Mouse (Mus musculus) frontal cortex, postnatal 25 days (tissue): ENCODE results near the gene Neb.

Source experiments
- DNase-seq, 2 experiments: peaks; one replicate each; pipeline ENCODE4 v3.0.0; 2022; ENCODE audit warnings: low spot score in 2 of 2

The Neb gene

DNA sequence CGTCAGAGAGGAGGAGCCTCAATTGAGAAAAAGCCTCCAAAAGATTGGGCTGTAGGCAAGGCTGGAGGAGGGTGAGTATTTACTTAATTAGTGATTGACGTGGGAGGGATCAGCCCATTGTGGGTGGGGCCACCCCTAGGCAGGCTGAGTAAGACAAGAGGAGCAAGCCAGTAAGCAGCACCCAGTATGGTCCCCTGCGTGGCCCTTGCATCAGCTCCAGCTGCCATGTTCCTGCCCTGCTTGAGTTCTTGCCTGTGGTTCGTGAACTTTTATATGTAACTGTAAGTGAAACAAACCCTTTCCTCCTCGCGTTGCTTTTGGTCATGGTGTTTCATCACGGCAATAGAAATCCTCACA, at the start of gene Neb:
TSS of gene Neb (minus strand) at position 27 of the 357 bp plus-strand sequence.
- no peak for DNase-seq

DNA sequence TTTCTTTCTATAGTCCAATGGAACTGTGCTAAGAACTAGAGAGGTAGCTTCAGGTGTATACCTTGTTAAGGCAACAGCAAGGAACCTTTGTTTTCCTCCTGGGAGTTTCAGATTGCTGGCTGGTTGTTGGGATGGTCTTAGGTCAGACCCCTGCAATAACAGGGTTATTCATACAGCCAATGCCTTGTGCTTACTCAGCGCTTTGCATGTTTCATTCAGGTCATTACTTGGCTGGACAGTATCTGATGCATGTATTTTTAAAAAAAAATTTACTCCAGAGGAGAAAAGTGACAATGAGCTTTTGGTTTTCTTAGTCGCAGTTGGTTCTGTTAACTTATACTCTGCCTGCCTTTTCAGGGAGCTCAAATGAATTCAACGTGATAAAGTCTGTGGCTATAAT, 49.1 kb upstream of the Neb start:
- no peak for DNase-seq

DNA sequence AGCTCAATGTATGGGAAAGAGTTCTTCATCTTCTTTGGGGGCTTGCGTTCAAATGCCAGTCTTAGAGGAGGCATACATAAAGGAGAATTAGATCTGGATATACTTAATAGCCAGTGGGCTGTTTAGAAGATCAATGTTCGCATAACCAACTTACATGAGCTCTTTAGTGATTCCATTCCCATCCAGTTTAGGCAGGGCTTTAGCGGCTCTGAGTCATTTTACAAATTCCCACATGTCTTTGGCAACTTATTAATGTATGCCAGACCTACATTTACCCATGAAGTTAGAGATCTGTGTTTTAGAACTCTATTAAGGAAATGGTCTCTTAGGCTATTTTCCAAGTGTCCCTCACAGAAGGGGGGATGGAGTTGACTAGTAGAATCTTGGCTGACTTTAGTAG, 47.8 kb upstream of the Neb start:
- no peak for DNase-seq

DNA sequence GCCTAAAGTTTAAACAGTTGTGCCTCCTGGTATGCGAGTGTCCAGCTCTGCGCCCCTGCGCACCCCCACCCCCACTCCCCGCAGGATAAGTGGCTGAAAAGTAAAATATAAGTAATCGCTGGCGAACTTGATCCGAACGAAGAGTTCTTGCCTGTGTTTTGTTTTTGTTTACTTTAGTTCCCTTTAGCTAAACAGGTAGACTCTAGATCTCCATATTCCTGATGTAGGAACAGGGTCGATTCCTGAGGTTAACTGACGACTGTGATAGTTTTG, 47.2 kb upstream of the Neb start:
- DNase-seq = no peak

DNA sequence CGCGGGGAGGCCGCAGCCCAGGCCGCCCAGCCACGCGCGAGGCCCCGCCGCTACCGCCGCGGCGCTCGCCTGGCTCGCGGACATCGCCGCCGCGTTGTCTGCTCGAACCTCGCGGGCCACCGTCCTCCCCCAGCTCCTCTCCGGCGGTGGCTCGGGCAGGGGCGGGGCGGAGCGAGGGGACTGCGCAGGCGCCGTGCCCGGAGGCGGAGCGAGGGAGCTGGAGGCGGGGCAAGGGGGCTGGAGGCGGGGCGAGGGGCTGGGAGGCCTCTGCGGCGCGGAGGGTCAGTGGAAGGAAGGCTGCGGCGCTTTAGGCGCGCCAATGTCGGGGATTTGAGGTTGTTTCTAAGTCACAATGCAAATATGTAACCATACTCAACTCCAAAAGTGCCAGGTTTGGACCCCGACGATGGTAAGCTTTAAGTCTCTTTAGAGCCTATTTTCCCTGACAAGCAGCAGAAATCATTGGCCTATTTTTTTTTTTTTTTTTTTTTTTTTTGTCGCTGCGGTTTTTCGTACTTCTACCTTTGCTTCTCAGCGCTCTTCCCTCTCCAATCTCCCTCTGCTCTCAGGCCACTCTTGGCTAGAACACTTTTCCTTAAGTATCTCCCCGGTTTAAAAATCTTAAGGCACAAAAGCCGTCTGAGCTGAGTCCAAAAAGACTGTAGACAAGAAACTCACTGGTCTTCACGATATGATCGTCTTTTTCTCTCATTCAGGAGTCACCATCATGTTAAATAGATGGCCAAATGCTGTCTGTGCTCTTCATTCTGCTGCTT, 46.7 kb upstream of the Neb start, which contains the start of gene Arl5a:
TSS of gene Arl5a (minus strand) at position 155 of the 776 bp plus-strand sequence.
- DNase-seq = peak; percentile 82 to 91

DNA sequence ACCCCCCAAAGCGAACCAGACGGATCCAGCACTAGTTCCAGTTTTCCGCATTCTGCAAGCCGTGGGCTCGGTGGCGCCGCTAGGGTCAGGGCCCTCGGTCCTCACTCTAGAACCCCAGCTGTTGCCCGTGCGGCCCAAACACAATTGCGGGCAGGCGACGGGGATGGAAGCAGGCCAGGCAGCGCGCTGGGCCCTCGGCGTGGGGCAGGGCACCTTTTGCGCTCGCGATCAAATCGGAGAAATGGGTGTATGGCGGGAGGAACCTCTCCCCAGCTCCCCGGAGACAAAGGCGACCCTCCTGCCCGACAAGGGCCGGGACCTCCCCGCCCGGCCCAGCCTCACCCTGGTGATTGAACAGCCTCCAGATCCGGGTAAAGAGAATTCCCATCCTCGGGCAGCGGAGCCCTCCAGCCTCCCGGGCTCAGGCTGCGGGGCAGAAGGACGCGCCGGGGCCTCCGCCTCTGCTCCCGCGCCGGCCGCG, 46.0 kb upstream of the Neb start:
- no peak for DNase-seq

DNA sequence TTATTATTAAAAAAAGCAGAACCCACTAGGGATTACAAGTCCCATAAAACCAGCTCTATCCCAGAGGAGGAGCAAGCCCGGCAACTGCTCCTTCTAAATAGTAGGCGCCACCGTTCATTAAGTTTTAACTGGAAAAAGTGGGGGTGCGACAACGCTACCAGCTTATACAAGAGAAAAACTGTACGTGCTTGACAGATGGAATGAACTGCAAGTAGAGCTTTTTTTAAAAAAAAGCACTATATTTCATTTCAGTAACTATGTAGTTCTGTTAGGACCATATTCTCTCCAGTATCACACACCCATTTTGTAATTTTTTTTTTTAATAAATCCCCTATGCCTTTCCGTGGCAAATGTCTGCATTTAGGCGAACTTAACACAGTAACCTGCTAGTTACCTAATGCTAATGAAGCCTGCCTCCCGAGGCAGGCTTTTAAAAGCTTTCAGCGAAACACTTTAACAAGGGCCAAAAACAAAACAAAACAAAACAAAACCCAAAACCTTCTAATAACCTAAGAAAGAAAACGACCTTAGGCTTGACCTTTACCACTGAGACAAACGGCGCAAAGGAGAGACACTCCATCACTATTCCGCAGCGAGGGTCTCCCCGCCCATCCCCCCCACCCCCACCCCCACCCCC, 45.5 kb upstream of the Neb start:
- DNase-seq = no peak

DNA sequence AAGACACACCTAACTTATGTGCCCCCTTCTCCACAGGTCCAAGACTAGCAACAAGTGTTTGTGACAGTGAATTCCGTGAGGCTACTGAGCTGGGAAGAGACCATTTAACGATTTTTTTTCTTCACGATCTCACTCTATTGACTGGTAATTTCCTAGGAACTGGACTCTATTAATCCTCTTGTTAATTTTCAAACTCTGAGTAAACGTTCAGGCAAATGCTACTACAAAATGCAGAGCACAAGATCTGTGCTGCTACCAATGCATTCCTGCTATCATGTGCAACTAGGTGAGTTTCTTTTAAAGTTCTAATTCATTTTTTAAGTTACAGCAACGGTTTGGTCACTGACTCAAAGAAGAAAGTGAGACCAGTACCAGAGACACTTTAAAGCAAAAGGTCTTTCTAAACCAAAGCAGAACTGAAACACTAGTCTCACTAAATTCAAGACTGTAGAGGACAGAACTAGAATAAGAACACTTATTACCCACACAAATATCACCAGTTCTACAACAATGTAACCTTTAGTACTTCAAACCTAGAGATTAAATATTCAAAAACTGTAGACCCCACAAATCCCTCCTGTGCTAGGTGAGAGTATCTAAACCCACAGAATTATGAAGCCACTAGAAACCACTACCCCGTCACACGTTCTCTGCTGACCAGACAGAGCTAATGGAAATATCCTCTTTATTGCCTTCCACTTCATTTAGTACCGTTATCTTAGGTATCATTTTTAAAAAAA, 44.8 kb upstream of the Neb start:
- no peak for DNase-seq

DNA sequence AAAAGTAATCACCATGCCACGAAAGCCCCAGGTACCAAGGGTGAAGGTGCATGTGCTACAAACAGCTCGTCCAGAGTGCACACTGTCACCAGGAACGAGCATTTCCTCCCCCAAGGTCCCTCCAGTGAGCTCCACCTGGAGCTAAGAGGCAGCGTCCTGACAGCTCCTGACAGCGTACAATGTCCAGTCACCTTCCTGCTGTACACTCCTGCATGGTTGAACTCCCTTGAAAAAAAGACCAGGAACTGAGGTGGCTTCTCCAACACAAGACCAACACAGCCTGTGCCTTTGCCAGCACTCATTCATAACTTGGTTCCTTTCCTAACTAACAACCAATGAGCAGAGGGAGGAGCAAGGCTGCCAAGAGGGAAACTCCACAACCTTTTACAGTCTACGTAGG, 42.9 kb upstream of the Neb start:
- DNase-seq = no peak

DNA sequence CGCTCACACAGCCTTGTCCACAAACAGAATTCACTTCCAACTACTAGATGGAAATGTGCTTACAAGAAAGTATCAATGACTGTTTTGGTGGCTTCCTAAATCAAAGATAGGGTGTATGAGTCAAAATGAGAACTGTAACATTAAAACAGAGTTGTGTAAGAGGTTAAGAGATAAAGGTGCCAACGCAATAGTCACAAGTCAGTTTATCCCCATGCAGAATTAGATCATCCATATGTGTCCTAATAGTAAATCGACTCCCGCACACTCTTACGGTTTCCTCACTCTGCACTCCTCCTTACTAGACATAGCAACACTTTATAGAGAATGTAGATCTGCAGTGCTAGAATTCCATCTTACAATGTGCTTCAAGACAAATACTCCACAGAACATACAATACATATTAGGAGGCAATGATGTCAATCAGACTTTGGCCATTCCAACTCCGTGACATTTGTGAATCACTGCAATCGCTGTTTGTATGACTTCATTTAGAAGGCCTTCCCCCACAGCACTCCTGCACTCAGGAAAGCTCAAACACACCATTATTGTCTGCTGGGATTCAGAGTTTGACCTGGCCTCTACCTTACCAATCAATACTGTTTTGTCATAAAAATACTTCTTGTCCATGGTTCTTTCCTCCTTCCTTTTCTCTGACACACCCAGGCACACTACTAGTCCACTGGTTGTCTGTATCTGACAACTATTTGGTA, 41.9 kb upstream of the Neb start:
- no peak for DNase-seq

DNA sequence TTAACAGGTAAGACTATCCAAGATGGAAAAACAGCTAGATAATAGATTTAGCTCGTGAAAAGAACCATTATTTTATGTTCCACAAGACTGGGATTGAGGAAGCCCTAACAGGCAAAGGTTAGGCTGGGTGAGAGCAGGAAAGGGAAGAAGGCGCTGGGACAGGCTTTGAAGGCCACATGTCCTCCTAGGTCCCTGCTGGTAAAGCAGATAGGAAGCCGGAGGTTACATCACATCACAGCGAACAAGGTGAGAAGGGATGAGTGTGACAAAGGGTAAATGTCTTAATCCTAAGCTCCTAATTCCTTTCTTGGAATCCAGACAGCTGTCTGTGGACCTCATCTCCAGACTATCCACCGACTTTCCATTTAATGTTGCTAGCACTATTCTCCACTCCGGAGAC, 41.0 kb upstream of the Neb start:
- no peak for DNase-seq

DNA sequence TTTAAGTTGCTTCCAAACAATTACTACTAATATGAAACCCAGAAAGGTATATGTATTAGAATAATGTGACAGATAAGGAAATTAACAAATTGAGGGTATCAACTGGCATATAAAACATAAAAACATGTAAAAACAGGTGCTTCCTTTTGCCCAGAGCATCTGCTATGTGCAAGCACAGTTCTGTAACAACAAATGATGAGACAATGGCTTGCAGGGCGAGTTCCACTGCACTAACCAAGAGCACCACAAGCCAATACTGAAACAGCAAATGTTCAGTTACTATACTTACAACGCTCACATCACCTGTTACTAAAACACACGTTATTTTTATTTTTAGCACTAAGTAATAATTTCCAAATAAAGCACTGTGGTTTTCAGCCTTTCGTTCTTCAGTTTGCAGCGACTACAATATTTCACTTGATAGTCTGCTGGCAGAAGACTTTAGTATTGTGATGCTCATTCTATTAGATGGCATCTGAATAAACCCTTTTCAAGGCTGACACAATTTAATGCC, 34.3 kb upstream of the Neb start:
- DNase-seq = no peak

DNA sequence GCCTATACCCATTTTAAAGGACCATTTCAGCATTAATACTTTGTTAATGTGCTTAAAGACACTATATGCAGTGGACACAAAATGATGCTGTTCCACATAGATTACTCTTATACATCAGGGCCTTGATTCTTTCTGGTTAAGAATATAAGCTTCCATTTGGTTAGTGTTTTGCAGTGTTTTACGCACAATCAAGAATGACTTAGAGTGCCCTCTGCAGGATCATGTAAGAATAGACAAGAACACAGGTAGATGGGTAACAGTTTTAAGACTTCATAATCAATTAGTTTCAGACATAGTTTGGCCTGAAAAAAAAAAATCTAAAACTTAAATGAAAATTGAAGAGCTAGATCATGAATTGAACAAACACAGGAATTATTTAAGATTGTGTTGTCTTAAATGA, 28.2 kb upstream of the Neb start:
- DNase-seq = no peak

DNA sequence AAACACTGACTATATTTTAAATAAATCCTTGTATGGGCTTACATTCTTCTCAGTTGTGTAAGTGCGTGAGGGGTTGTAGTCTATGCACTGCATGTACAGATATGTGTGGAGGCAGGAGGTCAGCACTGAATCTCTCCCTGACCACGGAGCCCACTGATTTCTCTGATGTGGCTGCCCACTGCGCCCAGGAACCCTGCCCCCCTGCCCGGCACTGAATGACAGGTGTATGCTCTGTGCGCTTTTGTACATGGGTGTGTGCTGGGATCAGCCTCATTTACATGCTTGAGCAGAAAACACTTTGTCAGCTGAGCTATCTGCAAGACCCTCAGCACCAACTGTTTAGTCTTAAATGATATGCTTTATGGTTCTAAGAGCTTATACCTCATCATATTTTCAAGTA, 27.0 kb upstream of the Neb start:
- no peak for DNase-seq

DNA sequence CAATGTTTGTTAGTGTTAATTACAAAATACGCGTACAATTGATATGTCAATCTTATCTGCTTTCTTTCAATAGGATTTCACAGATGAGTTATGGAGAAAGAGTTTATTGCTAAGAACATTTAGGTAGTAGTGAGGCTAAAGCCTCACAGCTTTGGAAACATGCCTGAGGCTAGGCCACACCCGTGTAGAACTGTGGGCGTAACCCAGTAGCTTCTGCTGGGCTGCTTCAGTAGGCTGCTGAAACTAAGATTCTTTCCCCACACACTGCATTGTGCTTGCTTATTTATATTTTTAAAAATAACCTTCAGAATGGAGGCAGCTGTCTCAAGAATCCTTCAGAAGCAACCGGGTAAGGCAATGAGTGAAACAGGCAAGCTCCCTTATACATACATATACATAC, 16.3 kb upstream of the Neb start:
- DNase-seq = no peak

DNA sequence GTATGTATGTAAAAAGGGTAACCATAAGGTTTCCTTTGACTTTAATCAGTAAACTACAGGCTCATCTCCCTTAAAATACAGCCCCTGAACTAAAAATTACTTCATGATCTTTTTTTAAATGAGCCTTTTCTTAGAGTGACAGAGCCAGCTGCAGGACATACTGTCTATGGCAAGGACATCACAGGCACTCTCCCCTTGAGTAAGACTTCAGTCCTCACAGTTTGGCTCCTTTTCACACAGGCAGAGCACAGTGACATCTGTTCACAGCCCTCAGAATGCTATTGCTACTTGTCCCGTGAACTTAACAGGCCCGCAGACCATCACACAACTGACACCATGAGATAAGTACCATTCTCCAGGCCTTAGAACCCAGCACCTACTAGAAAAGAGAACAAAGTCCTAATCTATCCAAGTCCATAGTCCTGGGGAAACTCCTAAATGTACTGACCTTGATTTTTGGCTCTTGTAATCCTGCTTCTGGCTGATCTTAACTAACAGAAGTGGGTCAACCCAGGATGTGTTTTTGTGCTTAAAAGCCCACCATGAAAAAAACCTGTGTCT, 12.2 kb upstream of the Neb start:
- no peak for DNase-seq

DNA sequence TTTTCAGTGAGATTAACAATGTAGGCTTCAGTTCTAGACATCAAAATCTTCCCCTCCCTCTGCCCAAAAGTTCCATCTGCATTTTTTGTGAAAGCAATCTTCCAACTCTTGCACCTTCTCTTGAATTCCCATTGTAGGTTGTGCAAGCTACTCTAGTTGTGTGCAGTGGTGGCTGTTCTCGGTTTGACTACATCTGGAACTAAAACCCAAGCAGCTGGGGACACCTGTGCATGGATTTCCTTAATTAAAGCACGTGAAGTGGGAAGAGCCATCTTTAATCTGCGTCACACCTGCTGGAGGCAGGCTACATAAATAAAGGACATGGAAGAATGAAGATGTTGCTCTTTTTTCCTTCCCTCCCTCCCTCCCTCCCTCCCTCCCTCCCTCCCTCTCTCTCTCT, 11.7 kb upstream of the Neb start:
- DNase-seq = no peak

DNA sequence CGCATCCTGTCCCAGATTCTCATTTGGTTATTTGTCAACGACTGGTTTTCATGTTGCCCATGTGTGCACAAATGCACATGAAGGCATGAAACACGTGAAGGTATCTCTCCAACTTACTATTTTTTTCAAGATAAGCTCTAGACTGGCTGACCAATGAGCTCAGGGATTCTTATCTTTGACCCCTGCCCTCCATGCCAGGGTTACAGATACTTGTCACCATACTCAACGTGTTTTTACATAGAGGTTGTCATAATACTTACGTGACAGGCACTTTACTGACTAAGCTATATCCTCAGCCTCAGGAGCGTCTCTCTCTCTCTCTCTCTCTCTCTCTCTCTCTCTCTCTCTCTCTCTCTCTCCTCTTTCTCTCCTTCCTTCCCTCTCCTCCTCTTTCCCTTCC, 8.2 kb upstream of the Neb start:
- no peak for DNase-seq

DNA sequence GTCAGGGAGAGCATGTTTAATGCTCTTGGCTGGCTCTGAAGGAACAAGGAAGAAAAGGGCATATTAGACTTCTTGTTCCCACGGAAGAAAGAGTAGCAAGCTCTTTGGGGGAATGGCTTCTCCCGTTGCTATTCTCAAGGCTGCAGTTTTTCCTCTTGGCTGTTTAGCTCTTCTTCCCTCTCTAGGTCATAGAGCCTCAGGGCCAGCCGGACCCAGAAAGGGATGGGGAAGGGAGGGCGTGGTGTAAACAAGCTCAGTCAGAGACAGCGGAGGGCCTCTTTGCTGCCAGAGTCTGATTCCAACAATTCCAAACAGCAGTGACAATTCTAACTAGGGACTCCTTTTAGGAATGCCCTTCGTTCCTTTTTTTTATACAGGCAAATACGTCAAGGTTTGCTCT, 7.8 kb upstream of the Neb start:
- no peak for DNase-seq

DNA sequence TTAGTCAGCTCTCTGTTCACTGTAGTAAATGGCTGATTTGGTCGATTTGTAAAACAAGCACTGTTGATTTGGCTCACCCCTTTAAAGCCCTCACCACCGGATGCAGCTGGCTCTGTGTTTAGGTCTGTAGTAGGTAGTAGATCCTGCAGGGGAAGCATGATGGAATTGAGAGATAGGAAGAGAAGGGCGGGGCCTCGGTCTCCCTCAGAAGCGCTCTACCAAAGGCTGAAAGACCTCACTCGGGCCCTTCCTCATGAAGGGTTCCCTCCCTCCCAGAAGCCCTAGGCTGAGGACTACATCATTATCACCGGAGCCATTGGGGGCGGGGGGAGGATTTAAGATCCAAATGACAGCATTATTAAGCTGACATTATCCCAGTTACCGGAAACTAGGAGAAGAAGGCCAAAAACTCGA, 581 bp upstream of the Neb start:
- DNase-seq = no peak

DNA sequence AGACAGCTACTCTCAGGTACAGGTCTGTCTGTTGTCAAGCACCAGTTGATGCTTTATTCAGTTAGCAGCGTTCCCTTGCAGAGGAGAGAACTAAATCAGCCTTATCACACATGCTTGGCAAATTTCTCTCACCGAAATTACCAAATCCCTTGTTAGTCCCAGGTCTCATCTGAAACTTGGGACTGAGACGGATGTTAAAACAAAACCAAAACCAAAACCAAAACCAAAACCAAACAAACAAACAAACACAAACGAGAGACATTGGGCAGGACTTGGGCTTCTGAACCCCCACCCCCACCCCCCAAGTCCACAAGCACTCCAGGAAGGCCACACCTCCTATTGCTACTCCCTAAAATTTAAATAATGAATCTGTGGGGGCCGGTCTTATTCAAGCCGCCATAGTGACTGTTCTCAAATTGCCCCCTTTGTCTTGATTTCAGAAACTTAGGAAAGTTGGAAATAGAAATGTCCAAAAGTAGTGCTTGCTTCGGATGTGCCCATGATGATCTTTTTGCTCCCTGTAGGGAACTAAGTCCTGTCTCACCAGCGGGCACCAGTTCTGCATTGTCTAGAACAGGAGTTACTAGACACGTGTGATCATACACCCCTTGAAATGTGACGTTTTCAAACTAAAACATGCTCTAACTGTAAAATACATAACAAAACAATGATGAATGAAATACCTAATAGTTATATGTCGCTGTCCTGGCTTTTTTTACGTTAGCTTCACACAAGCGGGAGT, 397 bp downstream of the Neb start:
- no peak for DNase-seq
